Mouse (Mus musculus) layer of hippocampus, adult 18-20 months (tissue): ENCODE results near the gene Armc8. TPM values are rescaled to one million over a fixed set of nuclear protein-coding genes. Genes with fewer than 3 reads are reported as not detected.
A peak's percentile ranks its signal among the peaks of the same experiment; 100 is the strongest.

Experiments used
- DNase-seq, 2 experiments: peaks; one replicate each; pipeline ENCODE4 v3.0.0; 2022; ENCODE audit warnings: low spot score in 2 of 2
- total RNA-seq, 2 experiments: library from RNA; stranded (reverse); gene quantifications; 2 replicates each; pipeline ENCODE4 v1.2.3; 2021

Armc8 gene
- total RNA-seq, 2 experiments from 2014 or later, result 53.6 to 55.1 TPM

DNA sequence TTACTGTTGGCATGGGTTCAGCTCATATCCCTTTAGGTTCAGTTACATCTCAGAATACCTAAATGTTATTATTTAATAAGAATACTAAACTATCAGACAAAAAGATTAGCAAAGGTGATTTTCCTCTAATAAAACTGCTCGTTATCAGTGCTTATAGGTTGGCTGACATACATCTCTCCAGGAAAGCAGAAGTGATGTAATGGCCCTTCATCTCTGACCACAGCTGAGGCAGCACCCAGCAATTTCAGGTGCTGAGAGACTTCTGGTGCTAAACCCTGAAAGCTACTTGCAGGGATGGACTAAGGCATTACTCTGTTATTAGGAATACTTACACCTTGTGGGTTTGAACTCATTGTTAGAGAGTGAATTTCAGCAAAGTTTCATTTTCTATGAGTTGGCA lies 36.8 kb downstream of the Armc8 start:
- DNase-seq, result no peak

DNA sequence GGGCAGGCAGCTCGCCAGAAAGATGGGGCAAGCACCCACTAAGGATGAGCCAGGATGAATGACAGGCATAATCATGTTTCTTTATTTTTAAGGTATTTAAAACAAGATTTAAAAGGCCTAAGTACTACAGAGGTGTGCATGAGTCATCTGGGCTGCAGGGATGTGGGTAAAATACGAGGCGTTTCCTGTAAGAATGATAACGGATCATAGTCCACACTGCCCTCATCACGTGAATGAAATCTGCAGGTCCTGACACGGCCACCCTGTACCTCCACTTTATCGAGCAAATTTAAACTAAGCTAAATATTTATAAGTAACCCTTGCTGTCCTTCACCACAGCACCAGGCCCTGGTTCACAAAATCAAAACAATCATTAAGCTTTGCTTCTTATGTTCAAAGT lies 62.8 kb downstream of the Armc8 start:
- no peak for DNase-seq

DNA sequence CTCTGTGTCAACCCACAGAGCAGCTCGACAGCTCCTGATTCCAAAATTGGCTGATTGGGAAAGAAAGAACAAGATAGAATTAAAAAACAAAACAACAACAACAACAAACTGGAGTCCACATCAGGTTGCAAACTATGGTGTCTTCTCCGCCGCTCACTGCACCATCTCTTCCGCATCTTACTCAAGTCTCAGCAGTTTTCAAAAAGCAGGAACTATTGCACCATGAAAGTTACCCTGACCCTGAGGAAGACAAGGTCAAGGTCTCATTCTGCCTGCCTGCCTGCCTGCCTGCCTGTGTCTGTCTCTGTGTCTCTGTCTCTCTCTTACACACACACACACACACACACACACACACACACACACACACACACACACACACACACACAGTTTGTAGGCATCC lies 69.4 kb downstream of the Armc8 start:
- DNase-seq, result no peak

DNA sequence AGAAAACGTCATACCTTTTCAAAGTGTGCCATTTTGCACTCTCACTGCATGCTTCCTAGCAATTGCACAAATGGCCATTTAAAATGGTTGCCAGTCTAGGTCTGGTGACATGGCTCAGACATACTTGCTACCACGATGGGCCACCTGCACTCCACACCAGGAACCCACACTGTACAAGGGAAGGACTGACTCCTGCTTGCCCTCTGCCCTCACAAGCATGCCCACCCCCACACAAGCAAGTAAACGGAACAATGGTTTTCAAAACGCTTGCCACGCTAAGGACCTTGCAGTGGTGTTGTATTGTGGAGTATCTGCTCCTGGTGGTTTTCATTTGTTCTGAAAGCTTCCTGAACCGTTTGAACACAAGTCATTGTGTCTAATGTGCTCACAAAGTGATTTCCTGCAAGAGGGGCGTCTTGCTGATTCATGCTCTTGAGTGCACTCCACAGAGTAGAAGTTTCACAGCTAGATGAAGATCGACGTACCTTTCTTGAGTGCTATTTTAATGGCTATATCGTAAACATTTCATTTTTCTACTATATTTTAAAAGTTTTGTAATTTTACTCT lies 76.0 kb downstream of the Armc8 start:
- DNase-seq, result no peak

DNA sequence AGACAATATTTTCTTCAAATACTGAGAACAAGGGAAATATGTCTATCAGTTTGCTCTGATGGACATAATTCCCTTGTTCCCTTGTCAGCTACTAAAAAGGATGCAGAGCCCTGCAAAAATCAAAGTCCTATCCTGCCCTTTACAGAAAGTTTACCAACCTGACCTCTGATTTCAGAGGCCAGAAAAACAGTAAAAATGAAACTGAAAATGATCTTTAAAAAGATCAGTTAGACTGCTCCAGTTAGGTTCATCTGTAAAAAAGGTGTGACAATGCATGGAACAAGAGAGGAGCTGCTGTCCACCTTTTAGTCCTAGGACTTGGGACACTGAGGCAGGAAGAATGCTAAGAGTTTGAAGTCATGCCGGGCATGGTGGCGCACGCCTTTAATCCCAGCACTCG lies 77.6 kb downstream of the Armc8 start:
- DNase-seq, result no peak

DNA sequence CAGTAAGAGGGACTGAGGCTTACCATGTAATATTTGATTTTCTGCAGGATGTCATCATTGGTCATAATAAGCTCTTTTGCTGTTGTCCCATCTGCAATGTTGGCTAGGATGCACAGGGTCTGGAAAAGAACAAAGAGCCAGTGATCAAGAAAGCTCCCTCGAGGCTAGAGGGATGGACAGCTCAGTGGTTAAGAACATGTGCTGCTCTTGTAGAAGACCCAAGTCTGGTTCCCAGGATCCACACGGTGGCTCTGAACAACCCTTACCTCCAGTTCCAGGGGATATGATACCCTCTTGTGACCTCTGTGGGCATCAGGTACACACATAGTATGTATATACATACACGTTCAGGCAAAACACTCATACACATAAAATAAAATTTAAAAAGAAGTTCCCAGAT lies 80.9 kb downstream of the Armc8 start:
- no peak for DNase-seq

DNA sequence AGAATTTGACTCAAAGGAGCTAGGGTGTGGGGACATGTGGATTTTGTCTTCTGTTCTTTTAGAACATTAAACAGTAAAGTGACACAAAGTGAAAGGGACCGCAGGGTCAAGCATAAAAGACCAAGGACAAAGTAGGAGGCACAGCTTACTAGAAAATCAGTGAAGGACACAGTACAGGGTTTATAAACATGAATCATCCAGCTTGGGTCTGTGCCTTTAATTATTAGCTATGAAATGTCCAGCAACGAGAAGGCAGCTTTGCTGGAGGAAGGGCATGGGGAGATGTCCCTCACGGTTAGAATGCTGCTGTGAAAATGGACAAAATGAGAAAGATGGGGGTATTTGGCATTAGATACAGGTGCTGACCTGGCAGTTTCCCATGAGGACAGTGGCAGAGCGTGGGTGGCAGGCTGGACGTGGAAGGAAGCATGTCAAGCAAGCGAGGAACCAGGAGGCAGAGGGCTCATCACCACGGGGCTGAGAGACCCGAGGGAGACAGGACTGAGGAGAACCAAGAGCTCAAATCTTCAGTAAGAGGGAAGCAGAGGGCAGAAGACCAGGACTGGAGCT lies 81.5 kb downstream of the Armc8 start:
- DNase-seq, result no peak

DNA sequence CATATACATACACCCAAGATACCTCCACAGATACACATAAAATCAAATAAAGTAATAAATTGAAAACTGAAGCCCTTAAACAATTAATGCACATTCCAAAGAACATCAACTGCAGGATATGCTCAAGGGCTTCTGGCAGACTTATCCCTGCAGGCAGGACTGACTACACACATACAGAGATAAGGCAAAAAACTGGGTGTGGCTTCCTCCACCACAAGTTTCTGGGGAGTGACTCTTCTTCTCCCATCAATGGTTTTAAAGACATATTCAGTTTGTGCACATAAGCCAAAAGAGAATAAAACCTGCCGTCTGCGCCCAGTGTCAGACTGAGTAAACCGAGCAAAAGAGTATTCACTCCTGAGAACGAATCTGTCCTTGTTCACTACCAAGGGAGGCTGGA lies 83.6 kb downstream of the Armc8 start:
- no peak for DNase-seq

DNA sequence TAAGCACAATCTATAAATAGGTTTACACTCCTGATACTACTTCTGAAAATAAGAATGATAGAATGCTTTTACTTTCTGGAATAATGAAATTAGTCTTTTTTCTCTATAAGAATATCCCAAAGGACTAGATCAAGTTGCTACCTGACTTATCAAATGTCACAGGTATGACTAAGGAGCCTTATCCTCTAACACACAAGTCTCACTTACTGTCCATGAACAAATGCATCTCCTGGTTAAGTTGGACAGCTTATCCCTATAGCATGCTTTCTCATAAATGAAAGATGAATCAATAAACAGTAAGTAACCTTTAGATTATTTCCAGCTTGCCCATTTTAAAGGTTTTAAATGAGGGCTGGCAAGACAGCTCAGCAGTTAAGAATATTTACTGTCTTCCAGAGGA lies 84.1 kb downstream of the Armc8 start:
- DNase-seq, result no peak

DNA sequence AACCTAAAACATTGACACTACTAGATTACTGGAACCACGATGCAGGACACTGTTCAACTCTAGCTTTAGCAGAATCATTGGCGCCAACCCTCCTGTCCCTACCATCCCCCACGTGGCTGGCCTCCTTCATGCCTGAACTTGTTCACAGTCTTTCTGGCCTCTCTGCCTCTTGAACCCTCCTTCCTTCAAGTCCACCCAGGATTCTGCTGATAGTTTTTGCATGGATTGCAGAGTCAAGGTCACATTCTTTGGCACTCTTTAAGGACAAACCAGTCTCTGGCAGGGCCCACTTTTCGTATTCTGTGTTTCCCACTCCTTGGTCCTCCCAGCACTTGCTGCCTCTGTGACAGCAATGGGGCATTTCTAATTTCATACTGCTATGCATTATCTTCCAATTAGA lies 85.5 kb downstream of the Armc8 start:
- no peak for DNase-seq

DNA sequence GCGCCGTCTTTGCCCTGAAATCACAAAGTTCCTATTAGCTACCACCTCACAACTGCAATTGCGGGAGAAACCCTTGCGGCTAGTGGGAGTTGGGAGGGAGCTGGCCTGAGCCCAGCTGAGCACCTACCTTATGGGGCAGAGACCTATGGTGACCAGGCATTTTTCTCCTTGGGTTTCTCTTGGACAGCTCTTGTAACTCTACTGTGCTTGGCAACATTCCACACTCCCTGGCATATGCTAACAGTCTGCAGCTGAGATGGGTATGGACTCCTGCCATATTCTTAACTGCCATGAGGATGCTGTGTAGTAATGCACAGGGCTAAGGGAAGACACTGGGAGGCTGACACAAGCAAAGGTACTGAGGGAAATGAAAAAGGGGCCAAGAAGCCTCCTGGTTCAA lies 87.9 kb downstream of the Armc8 start:
- DNase-seq, result peak in 1 of 2 experiments; percentile 41

DNA sequence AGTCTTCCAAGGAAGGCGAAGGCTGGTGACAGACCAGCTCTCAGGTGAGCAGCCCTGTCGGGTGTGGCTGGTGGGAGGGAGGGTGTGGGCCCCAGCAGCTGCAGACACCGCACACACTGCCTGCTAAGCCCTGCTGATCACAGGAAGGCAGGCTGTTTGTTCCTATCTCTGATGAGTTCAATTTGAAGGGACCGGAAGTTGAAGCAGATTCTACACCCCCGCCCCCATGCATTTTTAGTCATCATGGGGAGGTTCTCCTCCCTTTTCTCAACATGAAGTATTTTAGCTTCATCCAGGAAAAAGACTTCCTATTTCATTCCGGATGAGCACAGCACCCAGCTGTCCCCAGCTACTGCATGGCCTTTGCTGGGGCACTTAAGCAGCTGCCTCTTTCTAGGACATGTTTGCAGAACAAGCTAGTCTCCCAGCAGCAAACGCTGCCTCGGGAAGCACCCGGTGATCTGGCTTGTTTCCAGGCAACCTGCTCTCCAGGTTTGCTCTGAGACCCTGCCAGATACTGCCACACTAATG lies 89.5 kb downstream of the Armc8 start:
- DNase-seq, result peak; percentile 55 to 76

DNA sequence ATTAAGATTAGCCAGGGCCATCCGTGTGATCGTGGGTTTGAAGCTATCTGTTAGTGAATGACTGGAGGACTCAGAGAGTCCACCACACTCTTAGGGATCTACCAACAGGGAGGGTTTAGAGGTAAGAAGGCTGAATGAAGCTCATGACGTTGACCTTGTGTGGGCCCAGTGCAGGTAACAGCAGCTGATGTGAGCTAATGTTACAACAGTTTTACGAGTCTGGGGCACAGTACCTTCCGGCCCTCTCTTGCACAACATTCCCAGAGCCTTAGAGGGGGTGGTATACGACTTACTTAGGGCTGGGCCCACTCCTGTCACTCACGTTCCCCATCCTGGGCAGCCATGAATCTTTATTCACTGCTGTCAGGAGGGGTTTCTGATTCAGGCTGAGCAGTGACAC lies 97.4 kb downstream of the Armc8 start:
- DNase-seq, result no peak

DNA sequence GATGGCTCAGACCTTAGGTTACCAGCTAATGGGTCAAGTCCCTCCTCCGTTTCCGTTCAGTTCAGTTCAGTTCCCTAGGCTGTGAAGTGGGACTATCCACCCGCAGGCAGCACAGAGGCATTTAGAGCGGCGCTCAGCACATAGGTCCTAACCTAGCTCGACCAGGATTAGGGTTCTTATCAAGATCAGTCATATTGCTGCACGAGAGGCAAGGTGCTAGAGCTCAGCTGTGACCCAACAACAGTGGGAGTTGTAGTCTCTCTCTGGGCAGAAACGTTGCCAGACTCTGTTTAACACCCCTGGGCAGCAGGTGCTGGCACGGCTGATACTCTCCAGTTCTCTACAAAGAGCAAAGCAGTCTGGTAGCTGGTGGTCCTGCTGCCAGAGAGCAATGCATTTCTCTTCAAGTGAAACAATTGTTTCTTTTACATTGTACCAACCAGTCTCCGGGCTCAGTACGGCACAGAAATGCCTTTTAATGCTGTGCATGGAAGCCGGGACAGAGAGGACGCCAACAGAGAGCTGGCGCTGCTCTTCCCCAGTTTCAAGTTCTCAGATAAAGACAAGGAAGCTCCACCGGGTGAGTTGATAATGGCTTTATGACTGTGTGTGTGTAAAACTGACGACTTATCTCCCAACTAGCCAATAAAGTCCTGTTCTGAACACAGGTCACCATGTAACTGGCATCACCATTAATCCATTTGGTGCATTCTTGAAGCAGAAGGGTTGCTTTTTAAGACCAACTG lies 98.2 kb downstream of the Armc8 start:
- DNase-seq, result no peak

DNA sequence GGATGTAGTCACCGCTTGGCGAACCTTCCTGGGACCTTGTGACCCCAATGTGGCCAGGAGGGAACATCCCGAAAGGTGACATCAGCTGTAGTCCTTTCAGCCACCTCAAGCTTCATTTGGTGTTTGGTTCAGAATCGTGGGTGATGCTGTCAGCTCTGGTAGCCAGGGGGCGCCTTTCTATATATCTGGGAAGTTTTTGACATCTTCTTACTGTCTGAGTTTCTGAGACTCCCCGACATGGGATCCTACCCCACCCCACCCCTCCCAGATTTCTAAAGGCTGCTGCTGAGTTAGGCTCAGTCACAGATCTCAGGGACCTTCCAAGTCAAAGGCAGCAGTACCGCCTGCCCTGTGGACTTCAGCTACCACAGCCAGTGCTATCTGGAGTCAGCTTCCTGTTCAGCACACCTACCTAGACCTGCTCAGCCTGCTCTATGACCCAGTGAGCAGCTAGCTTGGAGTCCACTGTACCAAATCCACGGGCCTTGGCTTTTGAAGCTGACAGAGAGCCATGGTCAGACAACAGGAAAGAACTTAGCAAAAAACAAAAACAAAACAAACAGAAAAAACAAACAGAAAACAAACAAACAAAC lies 98.9 kb downstream of the Armc8 start:
- no peak for DNase-seq

DNA sequence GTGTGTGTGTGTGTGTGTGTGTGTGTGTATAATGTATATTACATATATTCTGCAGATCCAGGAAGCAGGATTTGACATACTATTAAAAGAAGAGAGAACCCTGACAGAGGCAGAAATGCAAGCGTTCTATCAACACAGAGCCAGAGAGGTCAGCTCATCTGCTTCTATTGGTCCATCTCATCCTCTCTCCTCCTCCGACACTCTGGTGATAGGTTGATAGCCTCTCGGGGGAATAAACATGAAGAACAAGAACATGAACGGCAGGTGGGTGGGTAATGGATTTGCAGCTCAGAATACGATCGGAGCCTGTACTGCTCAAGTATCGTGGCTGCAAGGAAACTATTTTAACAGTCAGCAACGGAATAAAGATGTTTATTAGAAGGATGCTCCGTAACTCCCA lies 100.1 kb downstream of the Armc8 start:
- DNase-seq, result no peak

DNA sequence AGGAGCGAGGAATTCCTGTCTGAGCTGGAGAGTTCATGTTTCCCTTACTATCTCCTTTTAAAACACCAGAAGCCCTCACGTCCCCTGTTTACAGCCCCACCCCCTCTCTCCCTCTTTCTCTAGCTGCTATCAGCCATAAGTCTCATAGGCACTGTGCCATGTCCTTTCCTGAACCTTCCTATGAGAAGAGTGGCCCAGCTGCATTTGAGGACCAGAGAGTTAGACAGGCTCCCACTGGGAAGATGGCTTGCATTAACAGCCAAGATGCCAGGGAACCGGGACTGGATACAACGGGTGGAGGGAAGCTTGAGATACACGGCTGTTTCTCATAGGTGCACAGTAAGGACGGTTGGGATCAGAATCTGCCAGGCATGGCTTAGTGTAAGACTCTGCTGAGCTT lies 103.8 kb downstream of the Armc8 start:
- no peak for DNase-seq

DNA sequence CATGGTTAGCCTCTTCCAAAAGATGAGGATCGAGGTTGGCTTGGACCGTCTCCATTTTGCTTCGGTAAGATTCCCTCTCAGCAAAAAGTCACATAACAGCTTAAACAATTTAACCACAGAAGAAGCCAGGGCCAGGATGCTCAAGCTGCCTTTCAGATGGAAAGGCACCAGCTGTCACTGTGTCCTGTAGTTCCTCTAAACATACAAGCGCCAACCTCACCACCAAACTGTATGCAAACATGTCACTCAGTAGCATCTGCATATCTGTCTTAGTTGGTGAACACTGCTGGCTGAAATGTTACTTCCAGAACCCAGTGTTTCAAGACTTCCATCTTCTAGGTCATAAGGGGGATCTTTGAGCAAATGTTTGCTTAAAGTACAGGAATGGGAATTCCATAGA lies 109.0 kb downstream of the Armc8 start:
- no peak for DNase-seq

DNA sequence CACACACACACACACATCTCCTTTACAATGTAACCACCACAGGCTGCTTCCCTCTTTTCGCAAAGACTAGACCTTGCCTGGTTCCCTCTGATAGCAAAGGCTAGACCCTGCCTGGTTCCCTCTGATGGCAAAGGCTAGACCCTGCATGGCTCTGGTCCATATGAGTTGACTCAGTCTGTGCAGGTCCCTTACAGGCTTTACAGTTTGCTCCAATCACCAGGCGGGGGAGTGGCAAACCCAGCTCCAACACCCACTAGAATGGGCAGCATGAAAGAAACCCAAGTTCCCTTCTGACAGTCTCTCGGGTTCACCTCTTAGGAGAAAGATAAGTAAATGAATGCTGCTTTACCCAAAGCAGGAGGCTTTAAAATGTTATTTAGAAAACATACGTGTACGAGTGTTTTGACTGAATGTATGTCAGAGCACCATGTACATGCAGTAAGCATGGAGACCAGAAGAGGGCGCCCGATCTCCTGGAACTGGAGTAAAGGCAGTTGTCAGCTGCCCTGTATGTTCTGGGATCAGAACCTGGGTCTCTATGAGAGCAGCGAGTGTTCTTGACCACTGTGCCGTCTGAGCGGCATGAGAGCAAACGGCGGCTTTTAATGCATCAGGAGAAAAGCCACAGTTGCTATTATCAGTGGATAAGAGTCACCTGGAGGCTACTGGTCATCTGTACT lies 110.0 kb downstream of the Armc8 start:
- DNase-seq, result peak in 1 of 2 experiments; percentile 68

DNA sequence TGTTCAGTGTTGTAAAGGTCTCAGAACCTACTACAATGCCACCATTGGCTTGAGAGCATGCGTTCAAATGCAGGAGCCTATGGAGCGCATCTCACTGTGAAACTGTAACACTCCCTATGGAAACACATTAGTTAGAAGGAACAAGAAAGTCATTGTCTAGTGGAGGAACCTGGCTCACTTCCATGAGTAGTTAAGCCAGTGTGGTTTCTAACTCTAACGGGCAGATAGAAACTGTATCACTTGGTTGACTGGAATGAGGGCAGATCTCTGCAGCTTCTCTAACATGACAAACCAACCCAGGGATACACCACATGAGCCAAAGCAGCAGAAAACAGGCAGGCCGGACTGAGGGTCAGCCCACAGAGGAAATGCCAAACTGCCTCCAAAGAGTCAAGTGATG lies 114.5 kb downstream of the Armc8 start:
- no peak for DNase-seq

DNA sequence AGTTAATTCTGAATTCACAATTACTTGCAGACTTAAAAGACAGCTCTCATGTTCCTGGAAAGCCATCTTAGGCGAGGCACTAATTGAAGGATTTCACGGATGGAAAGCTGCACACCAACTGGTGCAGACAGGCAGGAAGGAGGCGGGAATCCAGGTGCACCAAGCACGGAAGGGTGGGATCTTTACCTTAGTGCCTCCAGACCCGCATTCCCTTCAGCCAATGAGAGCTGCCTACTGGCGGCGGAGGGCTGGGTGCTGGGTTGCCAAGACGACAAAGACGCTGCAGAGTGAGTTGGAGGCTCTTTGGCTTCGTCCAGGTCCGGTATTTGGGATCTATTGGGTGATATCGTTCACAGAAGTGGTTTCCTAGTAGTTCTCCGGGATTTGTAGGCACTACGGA lies 117.5 kb downstream of the Armc8 start, which contains the start of gene Nme9:
Gene Nme9 (plus strand): TSS at position 315 of the 400 bp plus-strand sequence.
- no peak for DNase-seq
